Mouse (Mus musculus) liver, adult 2 months (tissue): ENCODE measurements at regions not wholly inside any gene's neighbourhood (a gene's known extent, or its start where the extent isn't known, plus 50 kb on each side); places are given as distances from the start of the nearest gene placed in this dataset.

ENCODE experiments used
- CTCF ChIP-seq: fragments of 200-500 bp; IDR thresholded peaks from 2 replicates; pipeline ENCODE4 v1.5.1; 2011; ENCODE audit warnings: low read depth, low read length, control low read depth
- POLR2A ChIP-seq: fragments of 200-500 bp; IDR thresholded peaks from 2 replicates; pipeline ENCODE4 v1.6.1; 2011; ENCODE audit warnings: low read length, control low read depth; ENCODE audit not compliant: insufficient read depth; ENCODE audit errors: extremely low read depth

DNA sequence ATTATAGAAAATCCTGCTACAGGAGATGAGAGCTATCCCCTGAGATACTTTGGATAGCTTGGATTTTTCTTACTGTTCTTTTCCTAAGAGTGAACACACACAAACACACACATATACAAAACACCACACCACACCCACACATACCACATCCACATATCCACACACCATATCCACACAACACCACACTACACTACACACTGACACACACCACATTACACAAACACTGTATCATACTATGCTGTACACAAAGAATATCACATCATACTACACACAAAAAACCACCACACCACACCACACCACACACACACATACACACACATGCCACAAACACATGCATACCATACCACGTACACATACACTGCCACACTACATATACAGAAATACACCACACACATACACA, 267.1 kb upstream of the Mpped2 start:
- TF ChIP-seq POLR2A (no peak), CTCF (no peak)
